ENCODE assay signal across 10 mouse cellular contexts in the genomic region with DNA sequence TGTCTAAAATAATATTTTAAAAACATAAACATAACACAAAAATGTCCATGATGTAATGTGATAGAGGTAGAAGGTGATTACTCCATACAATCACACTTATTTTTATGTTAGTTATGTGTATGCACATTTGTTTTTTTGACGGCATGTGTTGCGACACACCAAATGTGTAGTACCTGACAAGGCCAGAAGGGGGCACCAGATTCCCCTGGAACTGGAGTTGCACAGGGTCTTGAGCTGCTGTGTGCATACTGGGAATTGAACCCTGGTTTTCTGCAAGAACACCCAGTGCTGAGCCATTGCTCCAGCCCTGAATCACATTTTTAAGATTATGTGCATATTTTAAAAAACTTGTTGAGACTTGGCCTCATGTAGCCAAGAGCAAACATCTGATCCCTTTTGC.
DNase-seq lines count a peak whose midpoint lies in the region; ATAC-seq and TF ChIP-seq lines count a peak whose summit lies in the region.
"Had no signal": no experiment of that assay in that cellular context is flagged by ENCODE, and none has a peak within 500 bp of the region (broad histone marks: within the 10 kb centered on the region; RNA-seq: fewer than 3 reads in every experiment).

No protein-coding gene starts in this region.

- TF ChIP-seq POLR2A in cerebellum, adult 2 months (IDR thresholded peaks at IDR 0.05; ENCODE audit: borderline replicate concordance, insufficient read depth, low read length): no peak

- no peak overlapping the region for H3K4me3 ChIP-seq in G1E (ENCODE audit: low read depth, low read length)
- no peak overlapping the region for H3K4me3 ChIP-seq in cerebellum, adult 2 months (replicated peaks; ENCODE audit: insufficient read depth, low read depth, low read length)
- no peak overlapping the region for H3K4me3 ChIP-seq in forebrain, postnatal 0 days (ENCODE audit: low read depth, low read length)
- H3K4me3 ChIP-seq in neural tube, embryonic 11.5 days (ENCODE audit: low read depth, low read length): no peak overlapping the region
- H3K4me3 ChIP-seq: erythroblast, embryonic 14.5 days; limb, embryonic 15.5 days had no signal

- H3K9me3 ChIP-seq in G1E (replicated peaks): no peaks in the 10 kb centered on the region
- no peaks in the 10 kb centered on the region for H3K9me3 ChIP-seq in forebrain, postnatal 0 days (ENCODE audit: low read length)
- no peaks in the 10 kb centered on the region for H3K9me3 ChIP-seq in neural tube, embryonic 11.5 days (ENCODE audit: control insufficient read depth, low read length)
- H3K9me3 ChIP-seq: limb, embryonic 15.5 days had no signal

- peak; percentile 70 for DNase-seq in kidney, adult 9 months
- no peak for DNase-seq in kidney, adult 11 months
- no peak for DNase-seq in G1E (ENCODE audit: low spot score)
- peak; percentile 37 to 65 for DNase-seq in cerebellum, adult 2 months
- peak; percentile 63 for DNase-seq in forebrain, postnatal 0 days
- DNase-seq in liver: peak; percentile 84
- DNase-seq in neural tube, embryonic 11.5 days (ENCODE audit: low spot score): peak; percentile 67
- peak; percentile 66 to 75 for DNase-seq in thymus, postnatal 36 days

- peaks cover 7% of the 10 kb centered on the region; the same call in 1 of the 2 replicates for H3K4me1 ChIP-seq in G1E (ENCODE audit: insufficient read depth, low read depth, low read length)
- H3K4me1 ChIP-seq in cerebellum, adult 2 months (ENCODE audit: control insufficient read depth, insufficient read depth, low read length): no peaks in the 10 kb centered on the region
- no peaks in the 10 kb centered on the region for H3K4me1 ChIP-seq in forebrain, postnatal 0 days (ENCODE audit: insufficient read depth)
- 0 out of 2 replicates have a peak, but pooled peaks cover 1% of the 10 kb centered on the region for H3K4me1 ChIP-seq in neural tube, embryonic 11.5 days (ENCODE audit: control insufficient read depth, insufficient read depth, low read length)

- H3K4me2 ChIP-seq in forebrain, postnatal 0 days (ENCODE audit: low read depth): no peak overlapping the region
- no peak overlapping the region for H3K4me2 ChIP-seq in neural tube, embryonic 11.5 days (ENCODE audit: low read depth)
- H3K4me2 ChIP-seq: limb, embryonic 15.5 days had no signal

- TF ChIP-seq CTCF in G1E (IDR thresholded peaks at IDR 0.05; ENCODE audit: low read depth, low read length): peak; percentile 96
- TF ChIP-seq CTCF in cerebellum, adult 2 months (IDR thresholded peaks at IDR 0.05; ENCODE audit: borderline replicate concordance, insufficient read depth, low read depth, low read length): peak; percentile 89
- peak; percentile 81 for TF ChIP-seq CTCF in forebrain, postnatal 0 days (IDR thresholded peaks at IDR 0.05; ENCODE audit: low read depth)

- H3K9ac ChIP-seq in forebrain, postnatal 0 days: no peak overlapping the region
- H3K9ac ChIP-seq in neural tube, embryonic 11.5 days (ENCODE audit: low read length): no peak overlapping the region
- H3K9ac ChIP-seq: limb, embryonic 15.5 days had no signal

- WGBS in cerebellum, adult 2 months: 29% methylated on average over 2 of the region's 2 CpGs
- WGBS in forebrain, postnatal 0 days: 30% methylated on average over 2 of the region's 2 CpGs
- 22% methylated on average over 2 of the region's 2 CpGs for WGBS in neural tube, embryonic 11.5 days

- peaks cover 3% of the 10 kb centered on the region for H3K36me3 ChIP-seq in G1E (replicated peaks)
- no peaks in the 10 kb centered on the region for H3K36me3 ChIP-seq in forebrain, postnatal 0 days (ENCODE audit: insufficient read depth)
- no peaks in the 10 kb centered on the region for H3K36me3 ChIP-seq in neural tube, embryonic 11.5 days (ENCODE audit: control insufficient read depth, insufficient read depth, low read length)
- H3K36me3 ChIP-seq: limb, embryonic 15.5 days had no signal

- H3K27ac ChIP-seq in cerebellum, adult 2 months (ENCODE audit: insufficient read depth, low read length): no peak overlapping the region
- no peak overlapping the region for H3K27ac ChIP-seq in forebrain, postnatal 0 days (ENCODE audit: low read depth, low read length)
- no peak overlapping the region for H3K27ac ChIP-seq in neural tube, embryonic 11.5 days (ENCODE audit: low read depth, low read length)
- H3K27ac ChIP-seq: limb, embryonic 15.5 days had no signal

- ATAC-seq in G1E (ENCODE audit: extremely low read depth, insufficient number of reproducible peaks, low FRiP score, poor library complexity, severe bottlenecking): no peak
- peak; percentile 26; the same call in 1 of the 2 replicates for ATAC-seq in forebrain, postnatal 0 days
- ATAC-seq in neural tube, embryonic 11.5 days (ENCODE audit: insufficient read depth, low FRiP score, low TSS enrichment): no peak

- H3K27me3 ChIP-seq in G1E (ENCODE audit: insufficient read depth, low read length): no peaks in the 10 kb centered on the region
- no peaks in the 10 kb centered on the region for H3K27me3 ChIP-seq in cerebellum, adult 2 months (ENCODE audit: control insufficient read depth, insufficient read depth, low read length)
- H3K27me3 ChIP-seq in forebrain, postnatal 0 days (ENCODE audit: insufficient read depth, low read length): no peaks in the 10 kb centered on the region
- no peaks in the 10 kb centered on the region for H3K27me3 ChIP-seq in neural tube, embryonic 11.5 days (ENCODE audit: control insufficient read depth, insufficient read depth, low read length)
- H3K27me3 ChIP-seq: limb, embryonic 15.5 days had no signal

Comparison
In these comparisons a context has a peak if more than half of its experiments do, and no peak if none do; other contexts are left out.
1. DNase-seq: peak in kidney, adult 9 months (single experiment), cerebellum, adult 2 months (2 of 2), forebrain, postnatal 0 days (single experiment), liver (single experiment), neural tube, embryonic 11.5 days (single experiment) and thymus, postnatal 36 days (2 of 2); none in kidney, adult 11 months (single experiment) and G1E (single experiment).
2. Peak in every context shown above with its lines, with median percentiles within 50 percentile points of each other: CTCF ChIP-seq.